Mouse (Mus musculus): ENCODE measurements around the gene Brdt. TPM values are rescaled to one million over a fixed set of nuclear protein-coding genes. Genes with fewer than 3 reads are reported as not detected.
A peak's percentile ranks its signal among the peaks of the same experiment; 100 is the strongest.

Brdt gene
- total and polyA plus RNA-seq, 2 experiments from 2014 or later, result 0.70 to 1.1 TPM

DNA sequence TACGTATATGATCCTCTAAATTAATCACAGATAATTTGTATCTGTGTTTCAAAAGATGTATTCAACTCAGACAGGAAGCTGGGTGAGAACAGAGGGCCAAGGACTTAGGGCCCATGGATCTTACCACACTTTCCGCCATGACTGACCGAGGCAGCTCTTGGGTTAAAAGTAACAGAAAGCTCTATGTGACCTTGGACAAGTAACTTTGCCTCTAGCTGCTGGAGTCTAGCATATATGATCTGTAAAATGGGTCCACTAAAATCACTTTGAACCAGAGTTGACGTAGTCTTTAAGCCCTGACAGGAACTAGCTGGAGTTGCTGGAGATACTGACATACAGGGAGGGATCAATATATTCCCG, 43.1 kb upstream of the Brdt start:
- H3K36me3 ChIP-seq (replicated peaks; ENCODE audit: control insufficient read depth, insufficient read depth, low read length), result no peaks in the 10 kb centered on the region
- H3K4me1 ChIP-seq (ENCODE audit: control insufficient read depth, insufficient read depth), result peaks cover 23% of the 10 kb centered on the region
- H3K9me3 ChIP-seq (replicated peaks; ENCODE audit: control insufficient read depth, low read length), result no peaks in the 10 kb centered on the region
- no peaks in the 10 kb centered on the region for H3K27me3 ChIP-seq (ENCODE audit: control insufficient read depth, insufficient read depth, low read length)
- TF ChIP-seq CTCF (IDR thresholded peaks at IDR 0.05; ENCODE audit: low read depth), result no peak
- no peak for TF ChIP-seq EP300 (IDR thresholded peaks at IDR 0.05; ENCODE audit: low read depth)
- ATAC-seq (ENCODE audit: insufficient read depth, low read depth) (no peak), DNase-seq (ENCODE audit: low spot score) (no peak)
- 38% methylated on average over 5 of the region's 5 CpGs for WGBS
- H3K4me3 ChIP-seq (ENCODE audit: low read depth, low read length), result peak overlapping the region; percentile 87
- H3K9ac ChIP-seq (replicated peaks; ENCODE audit: low read depth, low read length), result peak overlapping the region; percentile 80; the same call in 1 of the 2 replicates
- peak overlapping the region; percentile 73 for H3K4me2 ChIP-seq (ENCODE audit: low read depth, low read length)
- peak overlapping the region; percentile 91; the same call in 1 of the 2 replicates for H3K27ac ChIP-seq (ENCODE audit: low read depth)

- DNase-seq (ENCODE audit: low spot score) (no peak), ATAC-seq (ENCODE audit: insufficient read depth, low read depth) (peak; percentile 47)
- Histone ChIP-seq H3K4me2 (ENCODE audit: low read depth, low read length) (peak overlapping the region; percentile 73), H3K27ac (ENCODE audit: low read depth) (peak overlapping the region; percentile 91), H3K27me3 (ENCODE audit: control insufficient read depth, insufficient read depth, low read length) (no peaks in the 10 kb centered on the region), H3K36me3 (replicated peaks; ENCODE audit: control insufficient read depth, insufficient read depth, low read length) (no peaks in the 10 kb centered on the region), H3K9me3 (replicated peaks; ENCODE audit: control insufficient read depth, low read length) (no peaks in the 10 kb centered on the region), H3K4me3 (ENCODE audit: low read depth, low read length) (peak overlapping the region; percentile 87), H3K4me1 (ENCODE audit: control insufficient read depth, insufficient read depth) (peaks cover 16% of the 10 kb centered on the region), H3K9ac (replicated peaks; ENCODE audit: low read depth, low read length) (peak overlapping the region; percentile 80)
- no peak for TF ChIP-seq EP300 (IDR thresholded peaks at IDR 0.05; ENCODE audit: low read depth)
- WGBS, result under 1% methylated on average over 62 of the region's 62 CpGs
These were observed 42.3 kb upstream of the Brdt start for GRCm38 (mm10) chr5:107288427-107289233.

- Histone ChIP-seq H3K4me2 (ENCODE audit: low read depth, low read length) (peak within 1 kb of the TSS; percentile 73), H3K9me3 (replicated peaks; ENCODE audit: control insufficient read depth, low read length) (no peaks in the 10 kb centered on the region), H3K9ac (replicated peaks; ENCODE audit: low read depth, low read length) (peak within 1 kb of the TSS; percentile 80), H3K27me3 (ENCODE audit: control insufficient read depth, insufficient read depth, low read length) (no peaks in the 10 kb centered on the region), H3K27ac (ENCODE audit: low read depth) (peak within 1 kb of the TSS; percentile 91), H3K4me3 (ENCODE audit: low read depth, low read length) (peak within 1 kb of the TSS; percentile 87), H3K4me1 (ENCODE audit: control insufficient read depth, insufficient read depth) (peaks cover 9% of the 10 kb centered on the region; the same call in 1 of the 2 replicates), H3K36me3 (replicated peaks; ENCODE audit: control insufficient read depth, insufficient read depth, low read length) (no peaks in the 10 kb centered on the region)
- WGBS, result under 1% methylated on average over 40 of the region's 54 CpGs
- ATAC-seq (ENCODE audit: insufficient read depth, low read depth), result peak; percentile 91
- DNase-seq (ENCODE audit: low spot score), result peak; percentile 90
- TF ChIP-seq EP300 (IDR thresholded peaks at IDR 0.05; ENCODE audit: low read depth) (peak; percentile 56; the same call in 1 of the 2 replicates), CTCF (IDR thresholded peaks at IDR 0.05; ENCODE audit: low read depth) (peak; percentile 52)
These were observed 41.7 kb upstream of the Brdt start, which contains the start of gene Tgfbr3 for GRCm38 (mm10) chr5:107289234-107289764. Gene Tgfbr3 (minus strand): TSS chr5:107289629.

DNA sequence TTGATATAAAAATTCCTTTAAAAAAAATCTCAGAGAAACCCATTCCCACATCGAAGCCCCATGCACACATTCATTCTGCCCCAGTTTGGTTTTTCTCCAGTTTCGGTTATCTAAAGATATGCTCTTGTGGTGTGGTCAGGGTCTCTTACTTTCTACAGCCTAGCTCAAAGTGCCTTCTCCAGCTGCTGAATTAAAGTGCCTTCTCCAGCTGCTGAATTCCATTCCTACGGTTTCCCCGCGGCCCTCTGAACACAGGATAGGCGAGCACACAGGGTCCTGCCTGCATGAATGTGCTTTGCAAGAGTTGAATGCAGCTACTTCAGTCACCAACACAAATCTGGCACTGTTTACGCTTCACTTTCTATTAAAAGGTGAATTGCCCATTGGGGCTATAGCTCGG, 41.0 kb upstream of the Brdt start:
- peak overlapping the region; percentile 73; the same call in 1 of the 2 replicates for H3K4me2 ChIP-seq (ENCODE audit: low read depth, low read length)
- no peak overlapping the region for H3K9ac ChIP-seq (replicated peaks; ENCODE audit: low read depth, low read length)
- H3K36me3 ChIP-seq (replicated peaks; ENCODE audit: control insufficient read depth, insufficient read depth, low read length), result no peaks in the 10 kb centered on the region
- H3K27me3 ChIP-seq (ENCODE audit: control insufficient read depth, insufficient read depth, low read length), result no peaks in the 10 kb centered on the region
- H3K4me1 ChIP-seq (ENCODE audit: control insufficient read depth, insufficient read depth), result peaks cover 8% of the 10 kb centered on the region; the same call in 1 of the 2 replicates
- H3K27ac ChIP-seq (ENCODE audit: low read depth), result no peak overlapping the region
- no peak for TF ChIP-seq CTCF (IDR thresholded peaks at IDR 0.05; ENCODE audit: low read depth)
- TF ChIP-seq EP300 (IDR thresholded peaks at IDR 0.05; ENCODE audit: low read depth), result no peak
- no peaks in the 10 kb centered on the region for H3K9me3 ChIP-seq (replicated peaks; ENCODE audit: control insufficient read depth, low read length)
- peak overlapping the region; percentile 87; the same call in 1 of the 2 replicates for H3K4me3 ChIP-seq (ENCODE audit: low read depth, low read length)
- DNase-seq (ENCODE audit: low spot score) (no peak), ATAC-seq (ENCODE audit: insufficient read depth, low read depth) (no peak)
- WGBS, result 52% methylated on average over 8 of the region's 8 CpGs

GRCm38 (mm10) chr5:107294041-107294440, 36.9 kb upstream of the Brdt start:
- H3K4me2 ChIP-seq (ENCODE audit: low read depth, low read length), result no peak overlapping the region
- no peak for DNase-seq (ENCODE audit: low spot score)
- H3K27ac ChIP-seq (ENCODE audit: low read depth), result no peak overlapping the region
- WGBS, result 88% methylated on average over 4 of the region's 4 CpGs
- no peaks in the 10 kb centered on the region for H3K9me3 ChIP-seq (replicated peaks; ENCODE audit: control insufficient read depth, low read length)
- H3K36me3 ChIP-seq (replicated peaks; ENCODE audit: control insufficient read depth, insufficient read depth, low read length), result no peaks in the 10 kb centered on the region
- H3K9ac ChIP-seq (replicated peaks; ENCODE audit: low read depth, low read length), result no peak overlapping the region
- no peaks in the 10 kb centered on the region for H3K4me1 ChIP-seq (ENCODE audit: control insufficient read depth, insufficient read depth)
- H3K27me3 ChIP-seq (ENCODE audit: control insufficient read depth, insufficient read depth, low read length), result no peaks in the 10 kb centered on the region
- H3K4me3 ChIP-seq (ENCODE audit: low read depth, low read length), result no peak overlapping the region
- TF ChIP-seq EP300 (IDR thresholded peaks at IDR 0.05; ENCODE audit: low read depth) (no peak), CTCF (IDR thresholded peaks at IDR 0.05; ENCODE audit: low read depth) (no peak)
- no peak for ATAC-seq (ENCODE audit: insufficient read depth, low read depth)

All from heart, postnatal 0 days (tissue).